In genomic region chr3:28784176-28784575, GRCm38 (mm10) we compare ENCODE assay signal across 15 mouse cellular contexts.
"Had no signal": no experiment of that assay in that cellular context is flagged by ENCODE, and none has a peak within 500 bp of the region (broad histone marks: within the 10 kb centered on the region; RNA-seq: fewer than 3 reads in every experiment).

No protein-coding gene starts in this region.

- H3K4me3 ChIP-seq: layer of hippocampus, adult 2 months; limb, embryonic 10.5 days; liver, embryonic 12.5 days; megakaryocyte, embryonic 14.5 days; stomach, embryonic 15.5 days had no signal

- DNase-seq: kidney, adult 11 months; kidney, postnatal 10 days; kidney, postnatal 4 days; lung, embryonic 14.5 days; lung, postnatal 10 days; thymus, adult 2 months; thymus, postnatal 25 days had no signal

- H3K9me3 ChIP-seq: limb, embryonic 10.5 days; liver, embryonic 12.5 days; megakaryocyte, embryonic 14.5 days; stomach, embryonic 15.5 days had no signal

- H3K36me3 ChIP-seq: limb, embryonic 10.5 days; stomach, embryonic 15.5 days had no signal

- H3K9ac ChIP-seq: liver, embryonic 12.5 days; lung, embryonic 14.5 days; stomach, embryonic 15.5 days had no signal

- H3K4me2 ChIP-seq: liver, embryonic 12.5 days; lung, embryonic 14.5 days; midbrain, embryonic 11.5 days; stomach, embryonic 15.5 days had no signal

- H3K27me3 ChIP-seq: liver, embryonic 12.5 days; stomach, embryonic 15.5 days had no signal

- H3K27ac ChIP-seq: layer of hippocampus, adult 2 months; limb, embryonic 10.5 days; liver, embryonic 12.5 days; macrophage; stomach, embryonic 15.5 days had no signal

- ATAC-seq: liver, embryonic 12.5 days; midbrain, embryonic 16.5 days had no signal
